ENCODE assay signal across 8 mouse cellular contexts in genomic region chr17:11076319-11076903, GRCm38 (mm10).
A peak's percentile ranks its signal among the peaks of the same experiment; 100 is the strongest.
DNase-seq lines count a peak whose midpoint lies in the region; ATAC-seq and TF ChIP-seq lines count a peak whose summit lies in the region.

No protein-coding gene starts in this region.

- peaks cover 10% of the 10 kb centered on the region; the same call in 1 of the 2 replicates for H3K4me1 ChIP-seq in forebrain, postnatal 0 days (ENCODE audit: insufficient read depth)

- H3K4me3 ChIP-seq in forebrain, postnatal 0 days (ENCODE audit: low read depth, low read length): no peak overlapping the region

- no peaks in the 10 kb centered on the region for H3K27me3 ChIP-seq in forebrain, postnatal 0 days (ENCODE audit: insufficient read depth, low read length)

- no peak for TF ChIP-seq CTCF in forebrain, postnatal 0 days (IDR thresholded peaks at IDR 0.05; ENCODE audit: low read depth)

- peak; percentile 53 to 54 for DNase-seq in cerebellum, postnatal 14 days
- DNase-seq in cerebellum, adult 9-10 months: no peak
- peak; percentile 88 for DNase-seq in forebrain, postnatal 0 days
- DNase-seq in left cerebral cortex, postnatal 4 days: peak; percentile 34
- DNase-seq in right cerebral cortex, adult 18-20 months: peak; percentile 64
- DNase-seq in kidney, postnatal 10 days: no peak
- no peak for DNase-seq in spleen, postnatal 10 days (ENCODE audit: low spot score in 2 of 2)
- no peak for DNase-seq in adrenal gland, adult 8-10 months

- H3K9me3 ChIP-seq in forebrain, postnatal 0 days (ENCODE audit: low read length): no peaks in the 10 kb centered on the region

- 12% methylated on average over 6 of the region's 6 CpGs for WGBS in forebrain, postnatal 0 days

- no peak overlapping the region for H3K9ac ChIP-seq in forebrain, postnatal 0 days

- H3K36me3 ChIP-seq in forebrain, postnatal 0 days (ENCODE audit: insufficient read depth): no peaks in the 10 kb centered on the region

- intact Hi-C loops in left cerebral cortex, postnatal 4 days (cut with DNase I): no loop called here

- no peak overlapping the region for H3K4me2 ChIP-seq in forebrain, postnatal 0 days (ENCODE audit: low read depth)

- peak; percentile 81 for ATAC-seq in forebrain, postnatal 0 days

- H3K27ac ChIP-seq in forebrain, postnatal 0 days (ENCODE audit: low read depth, low read length): no peak overlapping the region

Comparison
In these comparisons a context has a peak if more than half of its experiments do, and no peak if none do; other contexts are left out.
1. DNase-seq: peak in cerebellum, postnatal 14 days (2 of 2), forebrain, postnatal 0 days (single experiment), left cerebral cortex, postnatal 4 days (single experiment) and right cerebral cortex, adult 18-20 months (single experiment); none in cerebellum, adult 9-10 months (single experiment), kidney, postnatal 10 days (single experiment), spleen, postnatal 10 days (0 of 2) and adrenal gland, adult 8-10 months (single experiment).